Mouse (Mus musculus) gastrocnemius, postnatal 14 days (tissue): Measurements from ENCODE around the gene Apol10b. TPM values are rescaled to one million over a fixed set of nuclear protein-coding genes. Genes with fewer than 3 reads are reported as not detected.

Experiments
- total RNA-seq, 2 experiments: library from RNA; stranded (reverse); gene quantifications; 2 replicates each; pipeline ENCODE4 v1.2.3; 2021

Gene Apol10b
- total RNA-seq, 2 experiments from 2014 or later, result 0.16 to 0.31 TPM

Other genes starting within 250 kb of the Apol10b start
- gene Apol7a, start 197.0 kb downstream of the Apol10b start, total RNA-seq, result under 1 TPM; 0.29 to 0.51 TPM
- gene Apol9a, start 185.0 kb downstream of the Apol10b start, total RNA-seq, result not detected
- 1 to 10 TPM; 3.7 to 3.9 TPM for gene Apol7b, start 148.6 kb downstream of the Apol10b start, total RNA-seq
- not detected for gene Apol10a, start 119.1 kb downstream of the Apol10b start, total RNA-seq
- gene Apol11a, start 87.9 kb downstream of the Apol10b start, total RNA-seq, result not detected
- under 1 TPM; 0.11 to 0.27 TPM for gene Apol7c, start 62.8 kb downstream of the Apol10b start, total RNA-seq
- not detected for gene 1700025B11Rik, start 34.2 kb downstream of the Apol10b start, total RNA-seq
- not detected for gene Gm36245, start 3.1 kb upstream of the Apol10b start, total RNA-seq
- under 1 TPM in 1 of 2 experiments, not detected in 1; 0.14 TPM for gene Apol11b, start 47.2 kb upstream of the Apol10b start, total RNA-seq
- gene Apol7e, start 102.7 kb upstream of the Apol10b start, total RNA-seq, result under 1 TPM; 0.29 to 0.82 TPM
- not detected for gene Apol9b, start 132.9 kb upstream of the Apol10b start, total RNA-seq
- gene Apol8, start 160.9 kb upstream of the Apol10b start, total RNA-seq, result not detected
- 100 to 1,000 TPM in 1 of 2 experiments, 10 to 100 TPM in 1; 96.9 to 111 TPM for gene Myh9, start 246.1 kb upstream of the Apol10b start, total RNA-seq